Mouse (Mus musculus): ENCODE measurements around the gene Lif. TPM values are rescaled to one million over a fixed set of nuclear protein-coding genes. Genes with fewer than 3 reads are reported as not detected.

Gene Lif
- polyA plus RNA-seq, 1 experiment from 2014 or later: not detected

DNA sequence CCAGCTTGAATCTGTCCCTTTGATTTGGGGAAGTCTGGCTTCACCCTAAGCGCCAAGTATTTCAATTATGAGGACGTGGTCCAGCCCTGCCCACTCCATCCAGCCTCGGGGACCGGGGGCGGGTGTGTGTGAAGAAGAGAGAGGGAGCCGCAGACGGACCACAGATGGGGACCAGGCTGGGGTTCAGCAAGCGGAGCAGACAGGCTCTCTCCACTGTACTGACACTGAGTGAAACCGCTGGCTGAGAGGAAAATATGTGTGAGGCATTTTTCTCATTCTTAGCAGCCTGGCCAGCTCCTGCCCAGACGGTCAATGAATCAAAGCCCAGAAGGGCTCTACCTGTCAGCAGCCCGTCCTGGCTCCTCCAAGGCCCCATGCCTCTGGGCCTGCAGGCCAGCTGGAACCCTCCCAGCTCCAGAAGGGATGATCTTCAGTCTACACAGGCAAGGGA, 19.1 kb downstream of the Lif start:
- Histone ChIP-seq H3K4me2 (no peak overlapping the region), H3K4me3 (ENCODE audit: low read depth, low read length) (no peak overlapping the region), H3K4me1 (ENCODE audit: control insufficient read depth, insufficient read depth, low read length) (no peaks in the 10 kb centered on the region), H3K36me3 (ENCODE audit: control insufficient read depth, insufficient read depth, low read length) (no peaks in the 10 kb centered on the region), H3K27me3 (ENCODE audit: control insufficient read depth, insufficient read depth, low read length) (no peaks in the 10 kb centered on the region; the same call in 1 of the 2 replicates), H3K27ac (ENCODE audit: low read depth, low read length) (no peak overlapping the region), H3K9ac (ENCODE audit: low read length) (no peak overlapping the region), H3K9me3 (ENCODE audit: control insufficient read depth, low read length) (no peaks in the 10 kb centered on the region)
- WGBS: 76% methylated on average over 11 of the region's 11 CpGs
- ATAC-seq (ENCODE audit: low FRiP score): no peak
- no peak for DNase-seq (ENCODE audit: low spot score, missing footprints)

DNA sequence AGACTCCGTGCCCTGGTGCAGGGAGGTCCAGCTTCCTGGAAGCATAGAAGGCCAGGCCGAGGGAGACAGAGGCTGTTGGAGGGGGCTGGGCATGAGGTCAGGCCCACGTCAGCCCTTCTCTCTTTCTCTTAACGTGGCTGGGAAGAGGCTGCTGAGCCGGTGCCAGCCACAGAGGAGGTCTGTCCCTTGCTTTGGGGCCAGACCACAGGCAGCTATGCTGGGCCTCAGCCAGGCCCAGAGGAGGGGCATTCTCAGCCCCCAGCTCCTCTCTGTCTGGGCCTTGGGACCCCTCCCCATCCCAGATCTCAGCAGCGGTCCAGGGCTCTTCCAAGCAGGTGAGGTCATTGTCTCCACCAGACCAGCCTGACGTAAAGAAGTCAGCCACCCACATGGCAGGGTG, 22.6 kb downstream of the Lif start:
- DNase-seq (ENCODE audit: low spot score, missing footprints) (no peak), ATAC-seq (ENCODE audit: low FRiP score) (no peak)
- H3K27ac ChIP-seq (ENCODE audit: low read depth, low read length): no peak overlapping the region
- H3K27me3 ChIP-seq (ENCODE audit: control insufficient read depth, insufficient read depth, low read length): no peaks in the 10 kb centered on the region
- 70% methylated on average over 7 of the region's 7 CpGs for WGBS
- no peak overlapping the region for H3K9ac ChIP-seq (ENCODE audit: low read length)
- no peak overlapping the region for H3K4me2 ChIP-seq
- H3K4me3 ChIP-seq (ENCODE audit: low read depth, low read length): no peak overlapping the region
- H3K9me3 ChIP-seq (ENCODE audit: control insufficient read depth, low read length): no peaks in the 10 kb centered on the region
- H3K36me3 ChIP-seq (ENCODE audit: control insufficient read depth, insufficient read depth, low read length): no peaks in the 10 kb centered on the region
- H3K4me1 ChIP-seq (ENCODE audit: control insufficient read depth, insufficient read depth, low read length): no peaks in the 10 kb centered on the region

DNA sequence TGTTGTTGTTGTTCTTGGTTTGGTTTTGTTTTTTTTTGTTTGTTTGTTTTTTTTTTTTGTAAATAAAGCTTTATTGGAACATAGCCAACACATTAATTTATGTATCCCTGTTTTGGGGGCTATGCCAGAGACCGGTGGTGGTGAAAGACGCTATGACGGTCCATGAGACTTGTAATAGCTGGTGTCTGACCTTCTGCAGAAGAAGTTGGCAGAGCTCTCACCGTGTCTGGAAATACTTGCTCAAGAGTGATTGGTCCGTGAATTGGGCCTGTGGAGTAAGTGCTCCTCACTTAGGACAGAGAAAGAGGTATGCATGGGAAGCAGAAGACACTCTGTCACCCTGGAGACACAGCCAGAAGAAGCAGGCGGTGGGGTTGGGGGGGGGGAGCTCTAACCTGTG, 24.5 kb downstream of the Lif start:
- ATAC-seq (ENCODE audit: low FRiP score) (no peak), DNase-seq (ENCODE audit: low spot score, missing footprints) (no peak)
- H3K4me3 ChIP-seq (ENCODE audit: low read depth, low read length): no peak overlapping the region
- no peaks in the 10 kb centered on the region for H3K27me3 ChIP-seq (ENCODE audit: control insufficient read depth, insufficient read depth, low read length)
- no peak overlapping the region for H3K4me2 ChIP-seq
- no peaks in the 10 kb centered on the region for H3K4me1 ChIP-seq (ENCODE audit: control insufficient read depth, insufficient read depth, low read length)
- no peak overlapping the region for H3K27ac ChIP-seq (ENCODE audit: low read depth, low read length)
- no peaks in the 10 kb centered on the region for H3K9me3 ChIP-seq (ENCODE audit: control insufficient read depth, low read length)
- WGBS: 92% methylated on average over 6 of the region's 6 CpGs
- H3K36me3 ChIP-seq (ENCODE audit: control insufficient read depth, insufficient read depth, low read length): no peaks in the 10 kb centered on the region
- H3K9ac ChIP-seq (ENCODE audit: low read length): no peak overlapping the region

DNA sequence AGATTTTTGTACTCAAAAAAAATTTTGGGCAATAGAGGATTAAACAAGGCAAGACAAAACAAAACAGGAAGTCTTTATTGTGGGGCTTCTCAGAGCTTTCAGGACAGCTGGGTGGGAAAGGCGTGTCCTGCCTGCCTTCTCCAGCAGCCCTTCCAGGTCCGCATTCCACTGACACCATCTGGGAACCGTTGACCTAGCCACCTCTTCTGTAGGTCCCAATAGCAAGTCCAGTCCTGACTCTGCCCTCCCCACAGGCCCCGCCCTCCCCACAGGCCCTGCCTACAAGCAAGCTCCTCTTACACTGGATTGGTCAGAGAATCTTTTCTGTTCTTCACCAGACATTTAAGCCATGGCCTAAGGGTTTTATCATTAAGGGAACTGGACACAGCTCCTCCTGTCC, 26.3 kb downstream of the Lif start:
- H3K36me3 ChIP-seq (ENCODE audit: control insufficient read depth, insufficient read depth, low read length): no peaks in the 10 kb centered on the region
- WGBS: 25% methylated on average over 4 of the region's 4 CpGs
- H3K4me2 ChIP-seq: no peak overlapping the region
- ATAC-seq (ENCODE audit: low FRiP score) (no peak), DNase-seq (ENCODE audit: low spot score, missing footprints) (no peak)
- H3K27ac ChIP-seq (ENCODE audit: low read depth, low read length): no peak overlapping the region
- no peak overlapping the region for H3K9ac ChIP-seq (ENCODE audit: low read length)
- H3K4me1 ChIP-seq (ENCODE audit: control insufficient read depth, insufficient read depth, low read length): no peaks in the 10 kb centered on the region
- H3K4me3 ChIP-seq (ENCODE audit: low read depth, low read length): no peak overlapping the region
- H3K9me3 ChIP-seq (ENCODE audit: control insufficient read depth, low read length): no peaks in the 10 kb centered on the region
- no peaks in the 10 kb centered on the region for H3K27me3 ChIP-seq (ENCODE audit: control insufficient read depth, insufficient read depth, low read length)

DNA sequence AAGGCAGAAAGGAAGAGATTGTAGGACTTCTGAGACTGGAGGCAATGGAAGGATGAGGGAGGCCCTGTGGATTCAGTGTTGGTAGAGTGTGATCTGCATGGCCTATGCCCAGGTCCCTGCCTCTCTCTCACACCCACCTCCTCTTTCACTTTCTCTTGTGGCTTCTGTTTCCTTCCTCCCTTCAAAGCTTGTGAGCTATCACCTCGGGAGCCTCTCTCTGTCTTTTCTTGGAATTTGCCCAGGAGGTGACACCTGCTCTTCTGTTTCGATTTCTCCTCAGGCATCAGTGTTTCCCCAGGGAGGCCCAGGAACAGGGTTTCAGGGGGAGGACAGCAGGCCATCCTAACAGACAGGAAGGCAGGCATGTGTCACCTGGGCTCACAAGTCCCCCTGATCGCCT, 31.9 kb downstream of the Lif start:
- no peaks in the 10 kb centered on the region for H3K27me3 ChIP-seq (ENCODE audit: control insufficient read depth, insufficient read depth, low read length)
- 71% methylated on average over 3 of the region's 3 CpGs for WGBS
- DNase-seq (ENCODE audit: low spot score, missing footprints): no peak
- no peak overlapping the region for H3K4me3 ChIP-seq (ENCODE audit: low read depth, low read length)
- no peak overlapping the region for H3K27ac ChIP-seq (ENCODE audit: low read depth, low read length)
- H3K36me3 ChIP-seq (ENCODE audit: control insufficient read depth, insufficient read depth, low read length): no peaks in the 10 kb centered on the region
- no peak for ATAC-seq (ENCODE audit: low FRiP score)
- no peaks in the 10 kb centered on the region for H3K4me1 ChIP-seq (ENCODE audit: control insufficient read depth, insufficient read depth, low read length)
- H3K4me2 ChIP-seq: no peak overlapping the region
- H3K9me3 ChIP-seq (ENCODE audit: control insufficient read depth, low read length): no peaks in the 10 kb centered on the region
- H3K9ac ChIP-seq (ENCODE audit: low read length): no peak overlapping the region

DNA sequence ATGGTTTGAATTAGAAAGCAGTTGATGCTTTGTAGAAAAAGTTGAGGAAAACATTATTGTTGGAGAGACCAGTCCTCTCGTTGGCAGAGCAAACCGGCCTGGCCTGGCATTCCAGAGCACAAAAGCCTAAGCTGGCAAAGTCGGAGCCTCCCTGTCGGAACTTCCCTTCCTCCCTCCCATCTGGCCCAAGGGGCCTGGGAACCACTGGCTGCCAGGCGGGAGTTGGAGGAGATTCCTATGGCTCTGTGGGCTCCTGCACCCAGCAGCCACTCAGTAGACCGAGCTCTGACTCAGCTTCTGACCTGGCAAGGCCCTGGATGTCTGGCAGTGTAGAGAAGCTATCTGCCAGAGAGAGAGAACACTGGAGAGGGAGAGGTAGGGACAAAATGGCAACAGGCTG, 34.3 kb downstream of the Lif start:
- no peak overlapping the region for H3K4me3 ChIP-seq (ENCODE audit: low read depth, low read length)
- H3K9ac ChIP-seq (ENCODE audit: low read length): no peak overlapping the region
- H3K27ac ChIP-seq (ENCODE audit: low read depth, low read length): no peak overlapping the region
- ATAC-seq (ENCODE audit: low FRiP score): no peak
- no peaks in the 10 kb centered on the region for H3K27me3 ChIP-seq (ENCODE audit: control insufficient read depth, insufficient read depth, low read length)
- H3K4me2 ChIP-seq: no peak overlapping the region
- DNase-seq (ENCODE audit: low spot score, missing footprints): no peak
- no peaks in the 10 kb centered on the region for H3K36me3 ChIP-seq (ENCODE audit: control insufficient read depth, insufficient read depth, low read length)
- H3K9me3 ChIP-seq (ENCODE audit: control insufficient read depth, low read length): no peaks in the 10 kb centered on the region
- 77% methylated on average over 6 of the region's 6 CpGs for WGBS
- H3K4me1 ChIP-seq (ENCODE audit: control insufficient read depth, insufficient read depth, low read length): no peaks in the 10 kb centered on the region

DNA sequence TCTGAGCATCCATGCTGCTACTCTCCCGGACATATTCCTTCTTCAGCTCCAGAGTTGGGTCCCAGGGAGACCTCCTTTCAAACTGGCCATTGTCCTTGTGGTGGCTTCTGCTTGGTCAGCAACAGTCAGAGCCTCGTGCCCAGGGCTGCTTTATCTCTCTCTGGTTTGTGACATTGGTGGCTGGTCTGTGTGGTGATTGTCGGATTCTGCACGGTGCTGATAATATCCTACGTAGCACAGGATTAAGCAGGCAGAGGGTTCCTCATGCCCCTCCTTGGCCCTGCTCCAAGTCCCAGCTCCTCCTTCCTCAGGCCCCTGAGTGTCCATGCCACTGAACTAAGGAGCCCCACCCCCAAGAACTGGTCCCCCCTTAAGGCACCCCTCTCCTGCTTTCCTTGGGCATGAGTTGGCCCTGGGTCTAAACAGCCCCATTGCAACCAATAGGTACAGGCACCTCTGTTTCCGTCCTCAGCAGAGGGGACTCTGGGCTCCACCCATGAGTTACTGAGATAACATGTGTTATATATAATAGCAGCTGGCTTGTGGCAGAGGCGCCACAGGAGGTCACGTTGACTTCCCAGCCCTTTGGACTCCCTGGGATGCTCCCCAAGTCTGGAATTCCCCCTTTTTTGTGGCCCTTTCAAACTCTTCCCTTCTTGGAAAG, 35.0 kb downstream of the Lif start:
- no peaks in the 10 kb centered on the region for H3K36me3 ChIP-seq (ENCODE audit: control insufficient read depth, insufficient read depth, low read length)
- H3K4me2 ChIP-seq: no peak overlapping the region
- DNase-seq (ENCODE audit: low spot score, missing footprints) (no peak), ATAC-seq (ENCODE audit: low FRiP score) (no peak)
- no peak overlapping the region for H3K9ac ChIP-seq (ENCODE audit: low read length)
- no peak overlapping the region for H3K4me3 ChIP-seq (ENCODE audit: low read depth, low read length)
- no peaks in the 10 kb centered on the region for H3K27me3 ChIP-seq (ENCODE audit: control insufficient read depth, insufficient read depth, low read length)
- 75% methylated on average over 8 of the region's 8 CpGs for WGBS
- no peaks in the 10 kb centered on the region for H3K4me1 ChIP-seq (ENCODE audit: control insufficient read depth, insufficient read depth, low read length)
- H3K9me3 ChIP-seq (ENCODE audit: control insufficient read depth, low read length): no peaks in the 10 kb centered on the region
- no peak overlapping the region for H3K27ac ChIP-seq (ENCODE audit: low read depth, low read length)

DNA sequence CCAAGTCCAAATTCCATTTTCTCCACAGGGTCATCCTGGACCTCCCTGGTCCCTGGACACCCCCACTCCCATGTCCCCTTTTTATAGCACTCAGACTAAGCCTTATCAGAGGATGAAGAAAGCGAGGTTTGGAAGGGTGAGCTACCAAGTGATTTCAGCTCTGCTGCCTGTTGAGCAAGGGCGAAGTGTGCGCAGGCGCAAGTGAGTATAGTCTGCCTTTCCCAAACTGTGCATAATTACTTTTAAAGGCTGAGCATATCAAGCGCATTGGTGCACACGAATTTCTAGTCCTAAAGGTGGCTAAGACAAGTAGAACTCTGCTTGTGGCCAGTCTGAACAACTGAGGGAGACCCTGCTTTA, 35.5 kb downstream of the Lif start:
- H3K36me3 ChIP-seq (ENCODE audit: control insufficient read depth, insufficient read depth, low read length): no peaks in the 10 kb centered on the region
- no peak overlapping the region for H3K4me2 ChIP-seq
- ATAC-seq (ENCODE audit: low FRiP score) (no peak), DNase-seq (ENCODE audit: low spot score, missing footprints) (no peak)
- H3K4me1 ChIP-seq (ENCODE audit: control insufficient read depth, insufficient read depth, low read length): no peaks in the 10 kb centered on the region
- no peak overlapping the region for H3K27ac ChIP-seq (ENCODE audit: low read depth, low read length)
- H3K27me3 ChIP-seq (ENCODE audit: control insufficient read depth, insufficient read depth, low read length): no peaks in the 10 kb centered on the region
- H3K9ac ChIP-seq (ENCODE audit: low read length): no peak overlapping the region
- H3K9me3 ChIP-seq (ENCODE audit: control insufficient read depth, low read length): no peaks in the 10 kb centered on the region
- H3K4me3 ChIP-seq (ENCODE audit: low read depth, low read length): no peak overlapping the region
- WGBS: 91% methylated on average over 6 of the region's 6 CpGs

DNA sequence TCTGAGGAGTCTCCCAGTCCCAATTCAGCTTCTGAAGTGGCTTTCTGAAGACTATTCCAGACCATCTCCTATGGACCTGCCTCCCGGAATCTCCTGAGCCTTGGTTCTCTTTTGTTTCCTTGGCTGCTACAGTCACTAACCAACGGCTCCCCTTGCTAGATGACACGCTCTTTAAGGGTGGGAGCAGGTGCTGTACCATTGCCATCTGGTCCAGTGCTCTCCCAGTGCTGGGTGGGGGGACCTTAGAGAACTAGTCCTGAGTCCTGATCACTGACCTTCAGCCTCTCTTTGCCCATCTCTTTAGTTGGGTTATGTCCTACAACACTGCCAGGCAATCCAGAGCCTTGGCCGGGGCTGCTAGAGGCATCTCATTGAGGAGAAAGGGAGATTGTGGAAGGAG, 36.1 kb downstream of the Lif start:
- 85% methylated on average over 4 of the region's 4 CpGs for WGBS
- Histone ChIP-seq H3K4me2 (no peak overlapping the region), H3K4me3 (ENCODE audit: low read depth, low read length) (no peak overlapping the region), H3K27me3 (ENCODE audit: control insufficient read depth, insufficient read depth, low read length) (no peaks in the 10 kb centered on the region), H3K27ac (ENCODE audit: low read depth, low read length) (no peak overlapping the region), H3K9ac (ENCODE audit: low read length) (no peak overlapping the region), H3K36me3 (ENCODE audit: control insufficient read depth, insufficient read depth, low read length) (no peaks in the 10 kb centered on the region), H3K4me1 (ENCODE audit: control insufficient read depth, insufficient read depth, low read length) (no peaks in the 10 kb centered on the region), H3K9me3 (ENCODE audit: control insufficient read depth, low read length) (no peaks in the 10 kb centered on the region)
- ATAC-seq (ENCODE audit: low FRiP score): no peak
- no peak for DNase-seq (ENCODE audit: low spot score, missing footprints)
